Mouse (Mus musculus) heart, postnatal 10 days (tissue): ENCODE measurements around the gene Krt36. TPM values are rescaled to one million over a fixed set of nuclear protein-coding genes. Genes with fewer than 3 reads are reported as not detected.

ENCODE experiments used
- DNase-seq, 2 experiments: peaks; one replicate each; pipeline ENCODE4 v3.0.0; 2021
- intact Hi-C: fragments of 180-260 bp; cut with DNase I; formaldehyde crosslinking; loops from one replicate; pipeline ENCODE4 v1.15.1; 2025
- total RNA-seq, 2 experiments: library from RNA; stranded (reverse); gene quantifications; 2 replicates each; pipeline ENCODE4 v1.2.3; 2021

Gene Krt36
- total RNA-seq, 2 experiments from 2014 or later, result not detected

DNA sequence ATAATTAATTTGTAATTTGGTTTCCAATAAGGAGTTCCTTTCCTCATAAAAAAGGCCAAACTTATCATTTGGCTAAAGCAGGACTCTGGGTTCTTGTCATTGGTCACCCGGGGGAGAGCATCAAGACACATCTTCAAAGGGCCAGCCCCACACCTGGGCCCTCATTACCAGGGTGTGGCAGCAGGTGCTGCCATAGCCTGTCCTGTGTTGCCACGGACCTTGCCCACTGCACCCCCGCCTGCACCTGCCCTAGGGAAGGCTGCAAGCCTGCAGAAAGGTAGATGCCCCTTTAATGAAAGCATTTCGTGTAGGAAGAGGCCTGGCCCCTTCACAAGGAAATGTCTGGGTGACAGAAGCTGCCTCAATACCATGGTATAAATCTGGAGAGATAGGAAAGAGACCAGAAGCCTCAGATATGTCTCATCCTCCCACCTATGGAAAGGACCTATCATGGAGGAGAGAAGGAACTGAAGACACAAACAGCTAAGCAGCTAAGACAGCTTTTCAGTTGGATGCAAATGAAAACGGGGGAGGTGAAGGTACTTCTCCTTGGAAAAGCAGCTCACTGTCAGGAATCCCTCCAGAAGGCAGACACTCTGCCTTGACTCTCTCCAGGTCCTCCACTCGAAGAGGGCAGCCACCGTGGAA lies 16.9 kb downstream of the Krt36 start:
- intact Hi-C loops, result no loop called here
- DNase-seq, result no peak

DNA sequence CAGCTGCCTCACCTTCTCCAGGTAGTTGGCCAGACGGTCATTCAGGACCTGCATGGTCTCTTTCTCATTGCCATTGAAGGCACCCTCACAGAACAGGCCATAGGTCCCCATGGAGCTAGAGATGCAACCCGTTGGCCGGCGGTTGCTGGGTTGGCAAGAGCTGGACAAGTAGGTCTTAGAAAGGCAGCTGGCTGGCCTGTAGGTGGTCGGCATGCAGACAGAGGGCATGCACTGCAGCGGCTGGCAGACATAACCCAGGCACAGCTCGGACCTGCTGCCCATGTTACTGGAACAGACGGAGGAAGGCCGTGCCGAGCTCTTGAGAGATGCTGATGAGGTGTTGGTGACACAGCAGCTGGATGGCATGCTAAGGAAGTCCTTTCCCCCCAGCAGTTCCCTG lies 17.6 kb downstream of the Krt36 start, which contains the start of gene Krt32:
Gene Krt32 (minus strand): TSS at position 366 of the 400 bp plus-strand sequence.
- DNase-seq, result no peak
- intact Hi-C loops, result no loop called here

GRCm38 (mm10) chr11:100073873-100074272 lies 31.6 kb downstream of the Krt36 start:
- intact Hi-C loops, result no loop called here
- DNase-seq, result no peak

DNA sequence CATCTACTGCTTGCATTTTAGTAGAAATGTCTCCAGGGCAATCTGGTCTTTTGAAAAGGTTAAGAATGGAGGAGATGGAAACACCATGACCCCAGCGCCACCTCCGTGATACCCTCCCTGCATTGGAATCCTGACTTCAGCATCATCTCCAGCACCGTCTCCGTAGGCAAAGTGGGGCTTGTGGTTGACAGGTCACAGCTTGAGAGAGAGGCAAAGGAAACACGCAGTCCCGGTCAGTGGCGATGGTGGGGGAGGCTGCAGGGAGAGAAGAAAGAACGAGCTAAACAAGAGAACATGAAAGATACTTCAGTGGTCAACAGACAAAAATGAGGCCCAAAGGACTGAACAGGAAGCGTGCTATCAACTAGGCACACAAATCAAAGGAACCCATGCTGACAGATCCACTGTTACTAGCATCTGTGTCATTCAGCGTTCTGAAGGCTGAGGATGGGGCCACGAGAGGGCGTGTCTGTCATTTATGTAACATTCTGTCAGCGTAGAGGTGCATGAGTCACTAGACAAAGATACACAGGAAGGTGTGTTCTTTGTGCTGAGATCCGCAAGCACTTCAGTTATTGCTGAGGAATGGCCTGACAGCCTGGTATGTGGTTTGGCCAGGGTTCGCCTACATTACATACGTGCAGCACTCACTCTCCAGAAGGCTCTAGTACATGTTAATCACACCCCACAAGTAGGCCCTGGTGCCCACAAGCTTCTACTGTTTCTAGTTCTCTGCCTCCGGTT lies 38.0 kb downstream of the Krt36 start:
- no peak for DNase-seq
- intact Hi-C loops, result loop anchor here (5.0 kb wide), 1 partner anchor 100 kb away; no protein-coding TSS in a partner anchor

GRCm38 (mm10) chr11:100066236-100067010 lies 39.0 kb downstream of the Krt36 start:
- intact Hi-C loops, result loop anchor here (5.0 kb wide), 1 partner anchor 101 kb away; no protein-coding TSS in a partner anchor
- peak in 1 of 2 experiments; percentile 1 for DNase-seq

DNA sequence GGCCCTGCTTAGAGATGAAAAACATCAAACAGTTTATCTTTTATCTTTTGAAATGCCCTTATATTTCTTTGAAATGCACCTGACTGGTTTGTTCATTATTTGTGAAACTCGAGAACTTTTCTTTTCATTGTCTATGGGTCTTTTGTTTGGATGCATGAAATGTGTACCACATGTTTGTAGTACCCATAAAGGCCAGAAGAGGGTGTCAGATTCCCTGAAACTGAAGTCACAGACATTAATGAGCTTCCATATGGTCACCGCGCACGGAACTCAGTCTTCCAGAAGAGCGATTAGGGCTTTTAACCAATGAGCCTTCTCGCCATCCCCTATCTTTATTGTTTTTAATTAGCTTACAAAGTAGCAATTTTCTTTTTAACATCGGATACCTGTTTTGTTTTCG lies 46.6 kb downstream of the Krt36 start:
- intact Hi-C loops, result no loop called here
- no peak for DNase-seq

DNA sequence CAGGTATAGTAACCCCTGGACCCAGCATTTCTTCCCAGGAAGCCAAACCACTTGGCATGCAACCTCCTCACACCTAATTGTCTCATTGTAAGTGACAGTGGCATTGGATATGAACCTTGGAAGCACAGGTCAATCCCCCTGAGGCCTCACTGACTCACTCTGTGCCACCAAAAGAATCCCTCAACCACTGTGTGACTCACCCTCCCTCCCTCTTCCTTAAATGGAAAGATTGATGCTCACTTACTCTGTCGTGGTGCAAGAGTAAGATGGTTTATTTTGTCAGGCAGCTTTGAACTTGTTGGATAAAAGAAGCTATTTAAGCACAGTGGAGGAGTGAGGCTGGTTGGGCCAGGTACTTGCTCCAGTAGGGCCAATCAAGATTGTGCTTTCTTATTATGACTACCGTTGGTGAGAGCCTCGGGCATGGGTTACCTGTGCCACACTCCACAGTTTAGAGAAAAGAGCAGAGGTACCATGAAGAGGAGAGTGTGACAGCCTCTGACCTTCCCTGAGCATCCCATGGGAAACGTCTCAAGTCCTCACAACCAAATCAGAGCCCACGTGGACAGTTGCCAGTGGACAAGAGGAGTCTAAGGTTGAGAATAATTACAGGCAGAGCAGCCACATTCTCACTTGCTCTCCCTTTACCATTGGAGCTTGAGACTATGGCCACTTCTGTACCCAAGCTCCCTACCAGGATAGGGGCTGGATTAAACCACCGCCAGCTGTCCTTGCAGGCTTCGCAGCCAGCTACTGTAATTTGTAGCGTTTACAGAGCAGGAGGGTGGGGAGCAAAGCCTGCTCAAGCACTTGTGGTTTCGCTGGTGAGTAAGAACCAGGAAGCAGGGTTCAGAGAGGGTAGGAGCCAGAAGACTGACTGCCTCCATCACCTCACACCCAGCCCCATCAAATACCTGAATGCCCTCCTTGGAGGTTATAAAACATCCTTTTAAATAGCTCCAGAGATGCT lies 49.5 kb downstream of the Krt36 start:
- intact Hi-C loops, result no loop called here
- no peak for DNase-seq

Other genes starting within 250 kb of the Krt36 start
- gene Gm11568, start 247.7 kb downstream of the Krt36 start, total RNA-seq, result not detected
- gene Gm11559, start 241.2 kb downstream of the Krt36 start, total RNA-seq, result not detected
- gene Krtap9-1, start 232.2 kb downstream of the Krt36 start, total RNA-seq, result not detected
- not detected for gene Gm11567, start 226.4 kb downstream of the Krt36 start, total RNA-seq
- gene Krtap31-1, start 197.7 kb downstream of the Krt36 start, total RNA-seq, result not detected
- not detected for gene Gm11565, start 190.9 kb downstream of the Krt36 start, total RNA-seq
- not detected for gene Krtap31-2, start 169.3 kb downstream of the Krt36 start, total RNA-seq
- gene Krtap9-5, start 157.2 kb downstream of the Krt36 start, total RNA-seq, result not detected
- not detected for gene Krtap29-1, start 126.6 kb downstream of the Krt36 start, total RNA-seq
- gene Krtap16-1, start 119.0 kb downstream of the Krt36 start, total RNA-seq, result not detected
- not detected for gene Krtap17-1, start 111.6 kb downstream of the Krt36 start, total RNA-seq
- gene Krt33a, start 89.4 kb downstream of the Krt36 start, total RNA-seq, result not detected
- gene Krt33b, start 75.8 kb downstream of the Krt36 start, total RNA-seq, result not detected
- not detected for gene Krt34, start 64.1 kb downstream of the Krt36 start, total RNA-seq
- not detected for gene Krt31, start 55.1 kb downstream of the Krt36 start, total RNA-seq
- gene Krt32, start 17.4 kb downstream of the Krt36 start, total RNA-seq, result not detected
- not detected for gene Krt35, start 9.4 kb downstream of the Krt36 start, total RNA-seq
- not detected for gene Krt13, start 15.9 kb upstream of the Krt36 start, total RNA-seq
- under 1 TPM in 1 of 2 experiments, not detected in 1; 0.29 TPM for gene Krt15, start 30.3 kb upstream of the Krt36 start, total RNA-seq
- gene Krt19, start 43.0 kb upstream of the Krt36 start, total RNA-seq, result 10 to 100 TPM; 10.3 to 16.7 TPM
- not detected for gene Krt9, start 87.6 kb upstream of the Krt36 start, total RNA-seq
- 1 to 10 TPM; 1.8 to 2.7 TPM for gene Krt14, start 101.9 kb upstream of the Krt36 start, total RNA-seq
- not detected for gene Krt16, start 143.3 kb upstream of the Krt36 start, total RNA-seq
- gene Krt17, start 155.4 kb upstream of the Krt36 start, total RNA-seq, result not detected
- gene Krt42, start 164.2 kb upstream of the Krt36 start, total RNA-seq, result not detected
- gene Eif1, start 214.3 kb upstream of the Krt36 start, total RNA-seq, result 1,000 to 10,000 TPM; 1,270 to 1,308 TPM
- not detected for gene Gast, start 228.8 kb upstream of the Krt36 start, total RNA-seq